Mouse (Mus musculus) stomach, embryonic 14.5 days (tissue): Measurements from ENCODE around the gene Gab2. TPM values are rescaled to one million over a fixed set of nuclear protein-coding genes. Genes with fewer than 3 reads are reported as not detected.

Source experiments
- ATAC-seq: fragments of 200-750 bp; cut with Nextera tagmentation; 2 replicates; pipeline ENCODE4 v1.8.0; 2017; ENCODE audit warnings: low read depth, moderate TSS enrichment; ENCODE audit not compliant: insufficient number of reproducible peaks, insufficient read depth, low FRiP score
- H3K27ac ChIP-seq: fragments of 300-500 bp; sonication (generic); 2 replicates; pipeline ENCODE4 v1.5.1; 2014; ENCODE audit warnings: mild to moderate bottlenecking, low read length, moderate library complexity, mixed read lengths
- H3K27me3 ChIP-seq: fragments of 300-500 bp; sonication (generic); 2 replicates; pipeline ENCODE4 v1.6.1; 2014; ENCODE audit warnings: low read length, control low read depth, mixed read lengths; ENCODE audit not compliant: control insufficient read depth, insufficient read depth
- H3K36me3 ChIP-seq: fragments of 300-500 bp; sonication (generic); 2 replicates; pipeline ENCODE4 v1.6.1; 2014; ENCODE audit warnings: mild to moderate bottlenecking, control low read depth, low read length, moderate library complexity, mixed read lengths; ENCODE audit not compliant: control insufficient read depth, insufficient read depth
- H3K4me1 ChIP-seq: fragments of 300-500 bp; sonication (generic); 2 replicates; pipeline ENCODE4 v1.6.1; 2014; ENCODE audit warnings: low read length, control low read depth, mixed read lengths; ENCODE audit not compliant: control insufficient read depth, insufficient read depth
- H3K4me2 ChIP-seq: fragments of 300-500 bp; sonication (generic); replicated peaks from 2 replicates; pipeline ENCODE4 v1.6.1; 2014; ENCODE audit warnings: low read depth, low read length, control low read depth
- H3K4me3 ChIP-seq: fragments of 300-500 bp; sonication (generic); 2 replicates; pipeline ENCODE4 v1.5.1; 2014; ENCODE audit warnings: low read depth, low read length, control low read depth
- H3K9ac ChIP-seq: fragments of 300-500 bp; sonication (generic); replicated peaks from 2 replicates; pipeline ENCODE4 v1.6.1; 2014; ENCODE audit warnings: low read depth, mild to moderate bottlenecking, control low read depth, low read length, moderate library complexity, mixed read lengths
- H3K9me3 ChIP-seq: fragments of 300-500 bp; sonication (generic); 2 replicates; pipeline ENCODE4 v1.6.1; 2016; ENCODE audit warnings: low read depth, low read length, control low read depth; ENCODE audit not compliant: control insufficient read depth
- WGBS: fragments of 180-500 bp; shearing (Covaris S2); extraction: QIAGEN DNeasy Blood & Tissue Kit; methylation state at CpG from one replicate; pipeline ENCODE4 v1.1.7; 2014; 5-methylcytosine and 5-hydroxymethylcytosine counted together
- polyA plus RNA-seq: library from polyadenylated mRNA; unstranded; fragments of >200 nt; fragmentation: Nextera tagmentation; extraction: Ambion mirVana; gene quantifications from 2 replicates; pipeline ENCODE4 v1.2.1, GENCODE M21; 2014

Gene Gab2
- polyA plus RNA-seq, 1 experiment from 2014 or later: 9.7 TPM

DNA sequence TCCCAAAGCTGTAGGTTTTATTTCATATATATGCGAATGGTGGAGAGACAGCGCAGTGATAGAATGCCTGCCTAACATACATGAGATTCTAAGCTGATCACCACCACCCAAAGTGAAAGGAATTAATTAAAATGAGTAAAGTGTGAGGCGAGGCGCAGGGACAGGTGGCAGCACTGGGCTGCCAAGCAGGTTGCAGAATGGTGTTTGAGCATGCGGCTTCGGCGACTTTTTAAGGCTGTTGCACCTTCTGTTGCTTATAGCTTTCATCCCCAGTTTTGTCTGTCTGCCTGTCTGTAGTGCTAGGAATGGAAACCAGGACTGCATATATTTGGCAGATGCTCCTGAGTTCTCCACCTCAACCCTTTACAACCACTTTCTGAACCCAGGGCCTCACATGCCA lies 258.2 kb downstream of the Gab2 start:
- Histone ChIP-seq H3K27ac (0 out of 2 replicates have a peak overlapping the region, but pooled peaks have one; percentile 34), H3K4me2 (no peak overlapping the region), H3K27me3 (no peaks in the 10 kb centered on the region), H3K4me3 (no peak overlapping the region), H3K9me3 (no peaks in the 10 kb centered on the region), H3K9ac (no peak overlapping the region), H3K4me1 (peaks cover 8% of the 10 kb centered on the region; the same call in 1 of the 2 replicates), H3K36me3 (no peaks in the 10 kb centered on the region)
- WGBS: 87% methylated on average over 7 of the region's 7 CpGs
- no peak for ATAC-seq

DNA sequence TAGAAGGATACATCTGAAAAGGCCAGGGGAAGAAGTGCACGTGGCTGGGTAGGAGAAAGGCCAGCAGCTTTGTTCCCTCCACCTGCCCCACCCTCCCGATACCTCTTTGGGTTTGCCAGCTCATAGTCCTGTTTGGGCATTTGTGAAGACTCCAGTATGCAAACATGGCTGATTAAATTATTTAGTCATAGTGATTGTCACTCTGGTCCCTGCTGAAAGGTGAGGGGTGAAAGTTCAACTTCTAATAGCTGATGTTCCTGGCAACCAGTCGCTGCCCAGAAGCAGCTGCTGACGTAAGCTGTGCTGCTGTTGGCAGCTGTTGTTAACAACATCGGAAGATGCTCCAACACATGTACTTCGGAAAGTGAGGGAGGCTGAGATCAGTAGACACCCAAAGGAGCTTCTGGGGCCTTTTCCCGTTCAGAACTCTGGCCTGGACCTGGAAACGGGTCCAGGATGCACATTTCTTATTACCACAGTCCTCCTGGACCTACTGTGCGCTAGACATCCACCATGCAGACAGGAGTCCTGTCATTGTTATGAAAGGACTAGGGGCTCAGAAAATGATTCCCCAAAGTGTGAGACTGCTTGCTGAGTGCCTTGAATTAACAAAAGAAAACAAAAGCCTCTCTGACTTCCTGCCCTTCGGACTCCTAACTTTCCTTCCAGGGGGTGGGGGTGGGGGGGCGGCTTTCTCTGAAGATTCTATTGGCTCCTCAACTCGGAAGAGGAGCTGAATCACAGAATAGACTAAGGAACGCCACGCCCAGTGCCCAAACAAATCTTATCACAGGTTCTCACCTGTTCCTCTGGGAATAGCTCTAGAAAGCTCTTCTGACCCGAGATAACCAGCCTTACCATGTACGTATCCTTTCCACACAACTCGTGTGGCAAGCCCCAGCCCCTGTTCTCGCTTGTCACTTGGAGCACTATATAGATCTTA lies 259.8 kb downstream of the Gab2 start:
- Histone ChIP-seq H3K4me3 (no peak overlapping the region), H3K27ac (peak overlapping the region; percentile 34; the same call in 1 of the 2 replicates), H3K27me3 (no peaks in the 10 kb centered on the region), H3K36me3 (no peaks in the 10 kb centered on the region), H3K4me1 (peaks cover 13% of the 10 kb centered on the region; the same call in 1 of the 2 replicates), H3K9me3 (no peaks in the 10 kb centered on the region), H3K4me2 (no peak overlapping the region; the same call in 1 of the 2 replicates), H3K9ac (no peak overlapping the region)
- WGBS: 57% methylated on average over 18 of the region's 18 CpGs
- peak; percentile 35; the same call in 1 of the 2 replicates for ATAC-seq

GRCm38 (mm10) chr7:97342961-97343360 lies 261.6 kb downstream of the Gab2 start:
- Histone ChIP-seq H3K4me1 (peaks cover 13% of the 10 kb centered on the region; the same call in 1 of the 2 replicates), H3K36me3 (no peaks in the 10 kb centered on the region; the same call in 1 of the 2 replicates), H3K4me3 (no peak overlapping the region), H3K9ac (no peak overlapping the region), H3K27me3 (no peaks in the 10 kb centered on the region), H3K4me2 (no peak overlapping the region), H3K27ac (peak overlapping the region; percentile 73), H3K9me3 (no peaks in the 10 kb centered on the region)
- peak; percentile 31; the same call in 1 of the 2 replicates for ATAC-seq
- 28% methylated on average over 2 of the region's 2 CpGs for WGBS

- no peak overlapping the region for H3K9ac ChIP-seq
- H3K9me3 ChIP-seq: no peaks in the 10 kb centered on the region
- H3K27ac ChIP-seq: no peak overlapping the region; the same call in 1 of the 2 replicates
- no peak for ATAC-seq
- H3K4me2 ChIP-seq: no peak overlapping the region
- H3K4me3 ChIP-seq: no peak overlapping the region
- H3K27me3 ChIP-seq: no peaks in the 10 kb centered on the region
- WGBS: 88% methylated on average over 2 of the region's 2 CpGs
- H3K36me3 ChIP-seq: no peaks in the 10 kb centered on the region; the same call in 1 of the 2 replicates
- H3K4me1 ChIP-seq: peaks cover 13% of the 10 kb centered on the region; the same call in 1 of the 2 replicates
Observed at GRCm38 (mm10) chr7:97344655-97345054, 263.3 kb downstream of the Gab2 start.

- ATAC-seq: no peak
- WGBS: 49% methylated on average over 10 of the region's 10 CpGs
Observed at GRCm38 (mm10) chr7:97345229-97345871, 264.0 kb downstream of the Gab2 start.

GRCm38 (mm10) chr7:97346111-97346821 lies 264.9 kb downstream of the Gab2 start:
- ATAC-seq: no peak
- no peaks in the 10 kb centered on the region for H3K9me3 ChIP-seq
- no peak overlapping the region for H3K27ac ChIP-seq
- peaks cover 13% of the 10 kb centered on the region; the same call in 1 of the 2 replicates for H3K4me1 ChIP-seq
- H3K27me3 ChIP-seq: no peaks in the 10 kb centered on the region
- WGBS: 82% methylated on average over 9 of the region's 9 CpGs
- H3K4me3 ChIP-seq: no peak overlapping the region
- H3K9ac ChIP-seq: no peak overlapping the region
- no peak overlapping the region for H3K4me2 ChIP-seq
- H3K36me3 ChIP-seq: no peaks in the 10 kb centered on the region; the same call in 1 of the 2 replicates

More at GRCm38 (mm10) chr7:97345229-97345871, 264.0 kb downstream of the Gab2 start:
- no peak overlapping the region for H3K9ac ChIP-seq
- no peaks in the 10 kb centered on the region for H3K9me3 ChIP-seq
- no peak overlapping the region for H3K4me3 ChIP-seq
- H3K27ac ChIP-seq: no peak overlapping the region
- no peaks in the 10 kb centered on the region for H3K27me3 ChIP-seq
- peaks cover 13% of the 10 kb centered on the region; the same call in 1 of the 2 replicates for H3K4me1 ChIP-seq
- H3K4me2 ChIP-seq: no peak overlapping the region
- H3K36me3 ChIP-seq: no peaks in the 10 kb centered on the region; the same call in 1 of the 2 replicates

GRCm38 (mm10) chr7:97346822-97347166 lies 265.4 kb downstream of the Gab2 start:
- Histone ChIP-seq H3K36me3 (no peaks in the 10 kb centered on the region; the same call in 1 of the 2 replicates), H3K4me3 (no peak overlapping the region), H3K4me1 (peaks cover 13% of the 10 kb centered on the region; the same call in 1 of the 2 replicates), H3K27me3 (no peaks in the 10 kb centered on the region), H3K9me3 (no peaks in the 10 kb centered on the region), H3K4me2 (no peak overlapping the region), H3K27ac (no peak overlapping the region), H3K9ac (no peak overlapping the region)
- no peak for ATAC-seq
- WGBS: 78% methylated on average over 4 of the region's 4 CpGs

DNA sequence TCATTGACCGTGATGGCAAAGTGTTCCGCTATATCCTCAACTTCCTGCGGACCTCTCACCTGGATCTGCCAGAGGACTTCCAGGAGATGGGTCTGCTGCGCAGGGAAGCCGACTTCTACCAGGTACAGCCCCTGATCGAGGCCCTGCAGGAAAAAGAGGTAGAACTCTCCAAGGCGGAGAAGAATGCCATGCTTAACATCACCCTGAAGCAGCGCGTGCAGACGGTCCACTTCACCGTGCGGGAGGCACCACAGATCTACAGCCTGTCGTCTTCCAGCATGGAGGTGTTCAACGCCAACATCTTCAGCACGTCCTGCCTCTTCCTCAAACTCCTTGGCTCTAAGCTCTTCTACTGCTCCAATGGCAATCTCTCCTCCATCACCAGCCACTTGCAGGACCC lies 266.1 kb downstream of the Gab2 start:
- peaks cover 13% of the 10 kb centered on the region; the same call in 1 of the 2 replicates for H3K4me1 ChIP-seq
- no peak overlapping the region for H3K4me2 ChIP-seq
- no peak for ATAC-seq
- WGBS: 96% methylated on average over 15 of the region's 15 CpGs
- no peaks in the 10 kb centered on the region for H3K27me3 ChIP-seq
- H3K9me3 ChIP-seq: no peaks in the 10 kb centered on the region
- H3K36me3 ChIP-seq: no peaks in the 10 kb centered on the region; the same call in 1 of the 2 replicates
- no peak overlapping the region for H3K9ac ChIP-seq
- no peak overlapping the region for H3K27ac ChIP-seq
- no peak overlapping the region for H3K4me3 ChIP-seq
